Mouse (Mus musculus) liver, adult 2 months (tissue): Measurements from ENCODE around the gene Tmem79.
"Not testable (repeated sequence)": the region's sequence is repeated elsewhere in the genome, so short reads cannot be mapped to it uniquely, and the experiment has no call there.

Experiments used
- CTCF ChIP-seq: fragments of 200-500 bp; IDR thresholded peaks from 2 replicates; pipeline ENCODE4 v1.5.1; 2011; ENCODE audit warnings: low read depth, low read length, control low read depth
- POLR2A ChIP-seq: fragments of 200-500 bp; IDR thresholded peaks from 2 replicates; pipeline ENCODE4 v1.6.1; 2011; ENCODE audit warnings: low read length, control low read depth; ENCODE audit not compliant: insufficient read depth; ENCODE audit errors: extremely low read depth

DNA sequence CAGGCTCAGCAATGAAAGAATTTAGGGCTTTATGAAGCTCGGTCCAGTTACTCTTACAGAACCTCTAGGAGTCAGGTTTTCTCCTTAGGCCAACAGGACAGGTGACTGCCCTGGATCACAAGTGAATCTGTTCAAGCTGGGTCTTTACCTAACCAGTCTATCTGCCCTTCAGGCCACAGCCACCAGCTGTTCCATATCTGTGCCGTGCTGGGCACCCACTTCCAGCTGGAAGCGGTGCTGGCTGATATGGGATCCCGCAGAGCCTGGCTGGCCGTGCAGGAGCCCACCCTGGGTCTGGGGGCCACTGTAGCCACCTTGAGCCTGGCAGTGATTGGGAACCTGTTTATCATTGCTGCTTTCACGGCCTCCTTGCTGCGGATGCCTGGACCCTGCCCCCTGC lies 31.6 kb upstream of the Tmem79 start:
- not testable (repeated sequence) for TF ChIP-seq POLR2A, CTCF
